Mouse (Mus musculus) thymus, adult 2 months (tissue): Measurements from ENCODE around the gene Muc3.

Experiments used
- CTCF ChIP-seq: fragments of 200-500 bp; IDR thresholded peaks from 2 replicates; pipeline ENCODE4 v1.5.1; 2012; ENCODE audit warnings: mild to moderate bottlenecking, control low read depth, low read length, moderate library complexity, borderline replicate concordance; ENCODE audit not compliant: control insufficient read depth, poor library complexity, insufficient read depth; ENCODE audit errors: extremely low read depth
- POLR2A ChIP-seq: fragments of 200-500 bp; IDR thresholded peaks from 2 replicates; pipeline ENCODE4 v1.6.1; 2012; ENCODE audit warnings: mild to moderate bottlenecking, low read length, control low read depth, moderate library complexity; ENCODE audit not compliant: control insufficient read depth, poor library complexity, insufficient read depth; ENCODE audit errors: extremely low read depth

GRCm38 (mm10) chr5:137171478-137171877 is 22.4 kb upstream of the Muc3 start:
- TF ChIP-seq CTCF: no peak
- TF ChIP-seq POLR2A: no peak
